Mouse (Mus musculus) erythroblast, embryonic 14.5 days (primary cell): Measurements from ENCODE around the gene Foxn1.

Experiments used
- GATA1 ChIP-seq: IDR thresholded peaks from 2 replicates; pipeline ENCODE4 v1.6.1; 2012; ENCODE audit warnings: low read length, inconsistent platforms, mixed read lengths
- TAL1 ChIP-seq: IDR thresholded peaks from 3 replicates; pipeline ENCODE4 v1.6.1; 2012; ENCODE audit warnings: low read length, inconsistent platforms, mixed read lengths

- TF ChIP-seq GATA1 (no peak), TAL1 (no peak)
Observed at GRCm38 (mm10) chr11:78353081-78353480, 33.3 kb downstream of the Foxn1 start.
